18 mouse cellular contexts compared by ENCODE assay signal in the genomic region with DNA sequence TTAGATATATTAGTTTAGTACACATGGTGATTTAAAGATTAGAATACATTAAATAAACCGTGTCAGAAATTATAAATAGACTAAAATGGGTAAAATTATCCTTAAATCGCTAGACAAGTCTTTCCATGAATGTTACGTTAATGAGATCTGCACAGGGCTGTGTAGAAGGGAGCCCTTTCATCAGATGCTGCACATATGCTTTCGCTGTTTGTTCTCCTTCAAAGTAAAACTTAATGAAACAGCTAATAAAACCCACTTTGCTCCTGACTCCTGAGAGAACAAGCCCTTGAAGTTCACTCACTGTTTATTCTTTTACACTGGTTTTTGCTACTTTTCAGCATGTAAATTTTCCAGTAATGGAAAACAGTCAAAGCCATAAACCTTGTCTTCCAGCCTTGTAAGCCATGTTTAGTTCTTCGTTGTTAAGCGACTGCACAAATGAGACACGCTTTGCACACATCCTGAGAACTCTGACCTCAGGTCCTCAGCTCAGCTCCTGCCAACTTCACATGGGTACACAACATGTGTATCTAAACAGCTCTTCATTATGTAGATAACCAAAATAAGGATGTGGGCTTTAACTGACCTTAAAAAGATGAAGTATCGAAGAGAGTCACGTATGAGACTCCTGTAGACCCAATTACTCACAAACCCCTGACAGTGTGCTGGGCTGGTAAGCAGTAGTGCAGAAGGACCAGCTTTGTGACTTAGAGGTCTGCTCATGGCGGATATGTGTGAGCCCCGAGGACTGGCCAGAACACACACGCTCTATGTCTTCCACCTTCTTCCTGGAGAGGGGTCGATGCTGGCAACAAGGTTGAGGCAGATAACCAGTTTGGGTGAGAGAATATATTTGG.
"Had no signal": no experiment of that assay in that cellular context is flagged by ENCODE, and none has a peak within 500 bp of the region (broad histone marks: within the 10 kb centered on the region; RNA-seq: fewer than 3 reads in every experiment).

No protein-coding gene starts in this region.

- H3K9me3 ChIP-seq: liver, embryonic 13.5 days; midbrain, embryonic 12.5 days; midbrain, embryonic 15.5 days; neural tube, embryonic 12.5 days; neural tube, embryonic 15.5 days had no signal

- H3K4me2 ChIP-seq: liver, embryonic 13.5 days; lung, embryonic 14.5 days; midbrain, embryonic 12.5 days; midbrain, embryonic 15.5 days; neural tube, embryonic 12.5 days; neural tube, embryonic 15.5 days had no signal

- ATAC-seq: intestine, postnatal 0 days; lung, postnatal 0 days; midbrain, embryonic 15.5 days had no signal

- H3K36me3 ChIP-seq: liver, embryonic 13.5 days; midbrain, embryonic 12.5 days; midbrain, embryonic 15.5 days; neural tube, embryonic 12.5 days; neural tube, embryonic 15.5 days had no signal

- H3K27me3 ChIP-seq: liver, embryonic 13.5 days; midbrain, embryonic 12.5 days; midbrain, embryonic 15.5 days; neural tube, embryonic 12.5 days; neural tube, embryonic 15.5 days had no signal

- H3K27ac ChIP-seq: kidney, postnatal 0 days; left cerebral cortex, adult 2 months; liver, embryonic 13.5 days; macrophage; midbrain, embryonic 12.5 days; midbrain, embryonic 15.5 days; neural tube, embryonic 12.5 days; neural tube, embryonic 15.5 days had no signal

- H3K4me3 ChIP-seq: left cerebral cortex, adult 2 months; liver, embryonic 13.5 days; midbrain, embryonic 12.5 days; midbrain, embryonic 15.5 days; neural tube, embryonic 12.5 days; neural tube, embryonic 15.5 days had no signal

- H3K9ac ChIP-seq: liver, embryonic 13.5 days; lung, embryonic 14.5 days; midbrain, embryonic 12.5 days; midbrain, embryonic 15.5 days; neural tube, embryonic 12.5 days; neural tube, embryonic 15.5 days had no signal

- DNase-seq: kidney, adult 2 months; kidney, postnatal 25 days; layer of hippocampus, postnatal 36 days; liver, embryonic 13.5 days; lung, embryonic 14.5 days; right cerebral cortex, adult 18-20 months; right cerebral cortex, postnatal 14 days; right cerebral cortex, postnatal 4 days; thymus, postnatal 25 days had no signal

- H3K4me1 ChIP-seq: midbrain, embryonic 12.5 days; midbrain, embryonic 15.5 days; neural tube, embryonic 12.5 days; neural tube, embryonic 15.5 days had no signal
